Mouse (Mus musculus) MEL-GATA-1-ER (cell line): Measurements from ENCODE around the gene Prdm11.
A peak's percentile ranks its signal among the peaks of the same experiment; 100 is the strongest.

Source experiments
- DNase-seq: peaks from one replicate; pipeline ENCODE4 v3.0.0-alpha.2; 2012; ENCODE audit warnings: low read depth; ENCODE audit errors: extremely low read depth

The Prdm11 gene

GRCm38 (mm10) chr2:92967032-92967838, 78.7 kb downstream of the Prdm11 start:
- DNase-seq, result no peak

DNA sequence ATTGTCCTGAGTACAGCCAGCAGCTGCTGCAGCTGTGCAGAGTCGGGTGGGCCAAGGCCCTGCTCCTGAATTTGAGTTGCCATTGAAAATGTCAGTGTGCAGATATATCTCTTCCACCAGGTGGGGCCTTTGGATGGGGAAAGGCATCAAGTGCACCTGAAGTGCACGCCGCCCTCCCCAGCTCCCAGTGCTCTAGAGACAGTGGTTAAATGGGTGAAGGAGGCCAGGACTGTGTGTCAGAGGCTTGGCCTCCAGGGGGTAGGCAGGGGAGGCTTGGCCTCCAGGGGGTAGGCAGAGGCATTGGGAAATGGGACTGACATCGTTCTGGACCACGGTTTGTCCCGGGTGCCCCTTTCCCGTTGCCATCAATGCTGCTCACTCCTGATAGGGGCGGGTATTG, 79.7 kb downstream of the Prdm11 start:
- DNase-seq, result no peak

DNA sequence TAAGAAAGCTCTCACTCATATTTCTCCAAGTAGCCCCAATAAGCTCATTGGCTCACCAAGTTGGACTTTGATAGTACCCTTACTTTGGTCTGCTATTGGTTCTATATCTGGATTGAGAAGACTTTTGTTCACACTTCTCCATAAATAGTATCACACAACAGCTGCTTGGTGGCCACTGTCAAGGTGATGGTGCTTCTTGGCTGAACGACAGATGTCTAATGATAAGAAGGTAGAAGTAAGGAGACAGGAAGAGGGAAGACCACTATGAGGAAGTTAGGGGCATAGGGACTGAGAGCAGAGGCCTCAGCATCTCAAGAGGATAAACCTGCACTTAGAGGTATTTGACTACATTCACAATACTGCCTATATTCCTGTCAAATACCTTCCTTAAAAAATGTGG, 81.6 kb downstream of the Prdm11 start:
- DNase-seq, result peak; percentile 78

DNA sequence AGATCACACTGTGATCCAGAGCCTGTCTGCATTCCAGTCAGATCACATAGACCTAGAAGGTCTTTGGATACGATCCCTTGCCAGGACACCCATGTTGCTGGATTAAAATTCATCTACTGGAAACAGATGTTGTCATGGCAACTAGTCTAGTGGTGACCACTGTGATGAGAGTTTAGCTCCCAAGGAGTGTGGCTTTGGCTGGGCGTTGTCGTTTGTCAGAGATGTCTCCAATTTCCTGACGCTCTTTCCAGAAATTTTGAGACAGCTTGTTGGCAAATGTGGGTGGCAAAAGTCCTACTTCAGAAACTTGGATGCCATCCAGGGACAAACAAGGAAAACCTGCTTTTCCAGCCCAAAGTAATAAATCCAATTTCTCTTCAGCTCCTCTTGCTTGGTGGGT, 87.3 kb downstream of the Prdm11 start:
- no peak for DNase-seq

DNA sequence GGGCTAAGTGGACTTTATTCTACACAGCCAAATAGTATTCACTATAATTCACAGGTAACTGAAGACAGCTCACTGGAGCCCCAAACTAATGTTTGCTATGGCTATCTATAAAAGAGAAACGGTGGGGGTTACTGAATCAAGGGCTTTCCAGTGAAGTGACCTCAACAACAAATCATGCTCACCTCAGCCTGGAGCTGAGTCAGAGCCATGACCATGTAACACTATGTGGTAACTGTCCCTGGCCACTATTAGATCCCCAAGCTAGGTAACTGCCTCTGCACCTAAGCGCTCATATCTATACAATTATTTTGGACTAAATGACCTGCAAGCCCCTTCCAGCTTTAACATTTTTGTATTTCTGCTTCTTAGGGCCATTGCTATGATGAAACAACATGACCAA, 89.0 kb downstream of the Prdm11 start:
- DNase-seq, result no peak

GRCm38 (mm10) chr2:92954404-92955114, 91.4 kb downstream of the Prdm11 start:
- DNase-seq, result peak; percentile 35

- no peak for DNase-seq
Measured at GRCm38 (mm10) chr2:92953450-92953849, 92.5 kb downstream of the Prdm11 start.

- no peak for DNase-seq
Measured at GRCm38 (mm10) chr2:92949518-92949917, 96.4 kb downstream of the Prdm11 start.

- DNase-seq, result no peak
Measured at GRCm38 (mm10) chr2:92948699-92949300, 97.2 kb downstream of the Prdm11 start.

DNA sequence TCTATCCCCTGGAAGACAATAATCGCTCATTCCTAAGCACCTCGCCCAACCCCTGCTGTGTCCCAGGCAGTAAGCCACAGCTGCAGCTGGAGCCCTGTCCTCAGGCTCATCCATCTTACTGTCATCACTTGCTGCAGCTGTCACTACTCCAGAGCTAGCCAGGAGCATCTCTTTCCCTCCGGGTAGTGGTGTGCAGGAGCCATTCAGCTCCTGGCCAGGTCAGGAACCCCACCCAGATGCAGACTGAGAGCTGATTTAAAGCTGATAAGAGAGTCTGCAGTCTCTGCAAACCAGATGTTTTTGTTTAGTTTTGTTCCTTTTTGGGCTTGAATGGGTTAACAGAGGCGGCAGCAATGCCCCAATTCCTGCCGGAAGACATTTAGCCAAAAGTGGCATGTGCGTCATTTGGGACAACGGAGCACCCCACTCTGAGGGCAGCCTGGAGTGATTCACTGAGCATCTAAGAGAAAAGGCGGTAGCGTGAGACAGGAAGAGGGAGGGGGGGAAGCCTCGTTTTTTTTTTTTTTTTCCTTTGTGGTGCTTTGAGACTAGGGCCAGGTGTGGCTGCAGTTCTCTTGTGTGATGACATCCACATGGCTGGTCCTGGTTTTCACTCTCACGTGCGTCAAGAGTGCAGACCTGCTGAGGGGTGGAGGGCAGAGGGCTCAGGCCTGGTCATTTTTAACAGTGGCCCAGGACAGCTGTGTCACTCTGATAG, 97.8 kb downstream of the Prdm11 start:
- DNase-seq, result no peak

DNA sequence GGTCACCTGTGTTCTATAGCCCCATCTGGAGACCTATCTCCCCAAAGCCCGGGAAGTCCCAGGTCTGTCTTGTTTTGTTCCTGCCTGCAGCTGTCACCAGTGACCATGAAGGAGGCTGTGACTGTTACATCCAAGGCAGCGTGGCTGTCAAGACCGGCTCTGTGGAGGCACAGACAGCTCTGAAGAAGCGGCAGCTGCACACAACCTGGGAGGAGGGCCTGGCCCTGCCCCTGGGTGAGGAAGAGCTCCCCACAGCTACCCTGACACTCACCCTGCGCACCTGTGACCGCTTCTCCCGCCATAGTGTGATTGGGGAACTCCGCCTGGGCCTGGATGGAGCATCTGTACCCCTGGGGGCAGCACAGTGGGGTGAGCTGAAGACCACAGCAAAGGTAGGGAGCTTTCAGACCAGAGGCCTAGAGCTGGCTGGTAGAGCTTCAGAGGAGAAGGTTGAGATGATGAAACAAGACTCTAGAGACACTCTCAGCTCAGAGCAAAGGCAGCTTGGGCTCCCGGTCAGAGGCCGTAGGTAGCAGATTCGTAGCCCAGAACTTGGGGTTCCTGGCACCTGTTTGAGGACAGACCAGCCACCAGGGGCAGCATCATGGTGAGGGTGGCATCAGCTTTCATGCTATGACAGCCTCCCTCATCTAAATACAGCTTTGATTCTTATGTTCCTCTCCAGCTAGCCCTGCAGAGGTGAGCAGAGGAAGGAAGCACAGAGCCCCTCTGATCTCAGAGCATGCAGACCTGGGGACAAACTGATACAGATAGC, 100.0 kb downstream of the Prdm11 start:
- DNase-seq, result no peak

GRCm38 (mm10) chr2:92945125-92945746, 100.7 kb downstream of the Prdm11 start:
- DNase-seq, result no peak

GRCm38 (mm10) chr2:92944356-92944755, 101.6 kb downstream of the Prdm11 start:
- no peak for DNase-seq

DNA sequence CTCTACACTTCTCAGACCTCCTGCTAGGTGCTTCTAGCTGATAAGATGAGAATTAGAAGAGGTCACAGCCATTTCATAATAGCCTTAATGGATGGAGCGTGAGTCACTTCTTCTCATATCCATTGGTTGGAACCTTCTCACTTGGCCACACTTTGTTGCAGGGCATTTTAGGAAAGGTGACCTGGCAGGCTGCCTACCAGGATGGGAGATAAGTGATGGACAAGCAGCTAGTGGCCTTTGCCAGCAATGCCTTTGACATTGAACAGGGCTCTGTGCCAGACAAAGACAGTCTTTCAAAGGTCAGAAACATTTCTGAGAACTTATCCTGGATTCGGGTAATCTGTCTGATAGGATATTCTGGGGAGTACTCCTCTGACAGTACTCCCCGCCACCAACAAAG, 102.6 kb downstream of the Prdm11 start:
- DNase-seq, result no peak

DNA sequence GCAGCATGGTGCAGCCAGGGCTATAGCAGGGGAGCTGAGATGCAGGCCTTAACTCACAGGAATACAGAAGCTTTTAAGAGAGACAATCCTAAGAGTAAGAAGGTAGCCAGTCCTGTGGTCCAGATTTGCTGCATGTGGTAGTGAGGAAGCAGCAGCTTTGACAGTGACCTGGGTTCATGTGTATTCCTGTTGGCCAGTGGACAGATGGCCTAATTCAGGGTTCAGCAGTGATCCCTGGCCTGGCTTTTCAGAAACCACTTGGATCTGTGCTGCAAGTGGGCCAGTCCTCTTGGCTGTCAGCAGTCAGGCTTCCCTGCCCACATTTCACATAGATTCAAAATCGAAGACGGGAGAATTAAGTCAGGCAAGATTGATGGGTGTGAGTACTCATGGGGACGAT, 104.5 kb downstream of the Prdm11 start:
- DNase-seq, result no peak

- no peak for DNase-seq
Measured at GRCm38 (mm10) chr2:92940963-92941362, 105.0 kb downstream of the Prdm11 start.

GRCm38 (mm10) chr2:92938827-92939226, 107.1 kb downstream of the Prdm11 start:
- DNase-seq, result no peak

DNA sequence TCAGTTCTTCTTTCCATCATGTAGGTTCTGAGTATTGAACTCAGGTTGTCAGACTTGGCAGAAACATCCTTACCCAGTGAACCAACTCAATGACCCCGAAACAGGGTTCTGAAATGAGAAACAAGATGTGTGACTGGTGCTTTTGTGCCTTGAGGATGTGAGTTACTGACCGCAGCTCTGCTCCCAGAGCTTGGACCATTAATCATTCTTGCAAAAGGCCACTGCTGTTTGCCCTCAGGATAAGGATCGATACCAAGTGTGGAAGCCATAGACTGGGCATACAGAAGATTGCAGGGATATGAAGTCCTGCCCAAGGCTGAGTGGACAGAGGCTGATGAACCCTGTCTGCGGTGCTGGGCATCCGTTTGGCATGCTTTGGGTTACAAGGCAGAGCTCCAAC, 107.9 kb downstream of the Prdm11 start:
- DNase-seq, result no peak

DNA sequence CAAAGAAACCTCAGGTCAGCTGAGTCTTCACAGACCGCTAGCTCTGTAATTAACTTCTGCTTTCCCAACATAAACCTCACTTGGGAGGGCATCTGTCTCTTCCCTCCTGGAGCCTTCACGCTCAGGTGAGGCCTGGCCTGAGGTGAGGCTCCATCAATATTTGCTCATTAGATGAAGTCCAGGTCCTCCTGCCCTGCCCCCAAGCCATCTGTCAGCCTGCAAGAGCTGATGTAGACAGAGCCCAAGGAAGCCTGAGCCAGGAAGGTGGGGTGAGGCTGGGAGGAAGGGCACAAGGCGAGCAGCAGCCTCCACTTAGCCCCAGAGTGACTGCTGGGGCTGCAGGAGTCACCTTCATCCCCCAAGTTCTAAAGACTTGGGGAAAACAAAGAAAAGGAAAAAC, 110.5 kb downstream of the Prdm11 start:
- DNase-seq, result no peak

DNA sequence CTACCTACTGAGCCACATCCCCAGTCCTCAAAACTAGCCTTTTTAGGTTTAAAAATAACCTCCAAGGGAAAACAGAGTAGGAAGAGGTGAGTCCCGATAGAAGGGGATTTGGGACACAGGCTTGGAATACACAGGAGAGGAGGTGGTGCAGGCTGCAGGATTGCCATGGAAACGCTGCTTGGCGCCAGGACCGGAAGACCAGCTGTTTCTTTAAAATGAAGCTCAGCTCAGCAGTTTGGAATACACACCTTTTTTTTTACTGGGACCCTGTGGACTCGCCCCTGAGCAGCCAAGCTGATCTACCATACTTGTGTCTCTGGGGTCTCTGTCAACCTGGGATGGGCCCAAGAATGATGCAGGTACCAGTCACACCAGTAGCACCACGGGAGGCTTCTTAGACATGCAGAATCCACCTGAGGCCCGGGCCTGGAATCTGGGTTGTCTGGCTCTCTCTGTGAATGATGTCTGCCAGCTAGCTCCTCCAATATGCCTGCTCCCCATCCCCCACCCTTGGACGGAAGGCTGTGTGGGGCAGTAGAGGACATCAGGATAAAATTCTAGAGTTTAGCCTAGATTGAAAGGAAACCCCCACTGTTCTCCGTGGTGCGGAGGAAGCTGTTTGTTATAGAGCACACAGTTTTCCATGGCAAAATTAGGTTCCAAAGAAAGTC, 111.5 kb downstream of the Prdm11 start:
- no peak for DNase-seq
